Mouse (Mus musculus) MEL (cell line): ENCODE results near the gene Nbeal1. TPM values are rescaled to one million over a fixed set of nuclear protein-coding genes. Genes with fewer than 3 reads are reported as not detected.

Experiments used
- DNase-seq: peaks from one replicate; pipeline ENCODE4 v3.0.0; 2011; ENCODE audit warnings: low read depth, low spot score
- H3K27ac ChIP-seq: 2 replicates; pipeline ENCODE4 v1.5.1; 2012; ENCODE audit warnings: low read depth, mild to moderate bottlenecking, control low read depth, low read length, moderate library complexity; ENCODE audit not compliant: control insufficient read depth
- H3K27me3 ChIP-seq, 2 experiments: fragments of 150-350 bp in 1 of 2; sonication (generic) in 1 of 2; 2 replicates each; pipeline ENCODE4 v1.6.1; 2012; ENCODE audit warnings: low read length in 2 of 2, mild to moderate bottlenecking in 2 of 2, improper control_type of control experiment in 1 of 2, moderate library complexity in 1 of 2; ENCODE audit not compliant: insufficient read depth in 2 of 2, control insufficient read depth in 1 of 2
- H3K36me3 ChIP-seq, 2 experiments: 2 replicates each; pipeline ENCODE4 v1.6.1; 2012 to 2014; ENCODE audit warnings: low read length in 2 of 2, improper control_type of control experiment in 1 of 2, inconsistent platforms in 1 of 2, mild to moderate bottlenecking in 1 of 2; ENCODE audit not compliant: insufficient read depth in 2 of 2, control insufficient read depth in 1 of 2
- H3K4me1 ChIP-seq, 2 experiments: fragments of 150-350 bp in 1 of 2; sonication (generic) in 1 of 2; 2 replicates each; pipeline ENCODE4 v1.6.1; 2012; ENCODE audit warnings: low read length in 2 of 2, improper control_type of control experiment in 1 of 2, mild to moderate bottlenecking in 1 of 2; ENCODE audit not compliant: insufficient read depth in 2 of 2, control insufficient read depth in 1 of 2
- H3K4me3 ChIP-seq, 2 experiments: fragments of 150-350 bp in 1 of 2; sonication (generic) in 1 of 2; 2 replicates each; pipeline ENCODE4 v1.5.1; 2012; ENCODE audit warnings: low read depth in 2 of 2, low read length in 2 of 2, mild to moderate bottlenecking in 2 of 2, moderate library complexity in 2 of 2, control low read depth in 1 of 2, improper control_type of control experiment in 1 of 2; ENCODE audit not compliant: control insufficient read depth in 1 of 2, insufficient read depth in 1 of 2
- H3K79me2 ChIP-seq: 2 replicates; pipeline ENCODE4 v1.6.1; 2012; ENCODE audit warnings: mild to moderate bottlenecking, low read length, moderate library complexity; ENCODE audit not compliant: control insufficient read depth, poor library complexity, insufficient read depth
- H3K9ac ChIP-seq: 2 replicates; pipeline ENCODE4 v1.6.1; 2012; ENCODE audit warnings: low read depth, mild to moderate bottlenecking, control low read depth, low read length, moderate library complexity; ENCODE audit not compliant: control insufficient read depth, poor library complexity, severe bottlenecking
- H3K9me3 ChIP-seq: fragments of 150-350 bp; sonication (generic); replicated peaks from 2 replicates; pipeline ENCODE4 v1.6.1; 2012; ENCODE audit warnings: mild to moderate bottlenecking, low read length, improper control_type of control experiment, moderate library complexity; ENCODE audit not compliant: insufficient read depth
- BHLHE40 ChIP-seq: IDR thresholded peaks from 2 replicates; pipeline ENCODE4 v1.6.1; 2012; ENCODE audit warnings: low read depth, mild to moderate bottlenecking, inconsistent platforms, low read length, improper control_type of control experiment, borderline replicate concordance
- CTCF ChIP-seq, 3 experiments: IDR thresholded peaks in 2 of 3; conservative IDR thresholded peaks in 1 of 3; 2 replicates each; pipeline ENCODE4 v1.5.1; 2011 to 2012; ENCODE audit warnings: low read length in 3 of 3, low read depth in 2 of 3, mild to moderate bottlenecking in 2 of 3, improper control_type of control experiment in 1 of 3, inconsistent platforms in 1 of 3, mixed read lengths in 1 of 3, moderate library complexity in 1 of 3; ENCODE audit not compliant: control insufficient read depth in 1 of 3, insufficient read depth in 1 of 3, poor library complexity in 1 of 3, severe bottlenecking in 1 of 3
- ELF1 ChIP-seq: IDR thresholded peaks from 2 replicates; pipeline ENCODE4 v1.6.1; 2014; ENCODE audit warnings: low read depth, mild to moderate bottlenecking, inconsistent platforms, low read length, improper control_type of control experiment, moderate library complexity
- EP300 ChIP-seq, 2 experiments: IDR thresholded peaks; 2 replicates each; pipeline ENCODE4 v1.6.1; 2011; ENCODE audit warnings: improper control_type of control experiment in 2 of 2, low read length in 2 of 2, low read depth in 1 of 2, mild to moderate bottlenecking in 1 of 2
- JUND ChIP-seq: IDR thresholded peaks from 2 replicates; pipeline ENCODE4 v1.6.1; 2011; ENCODE audit warnings: low read depth, mild to moderate bottlenecking, improper control_type of control experiment, low read length
- KAT2A ChIP-seq: conservative IDR thresholded peaks from 2 replicates; pipeline ENCODE4 v1.6.1; 2012; ENCODE audit warnings: low read depth, low read length, improper control_type of control experiment, inconsistent platforms
- MAFK ChIP-seq: IDR thresholded peaks from 2 replicates; pipeline ENCODE4 v1.6.1; 2011; ENCODE audit warnings: low read depth, mild to moderate bottlenecking, low read length, improper control_type of control experiment, borderline replicate concordance
- MAZ ChIP-seq: IDR thresholded peaks from 2 replicates; pipeline ENCODE4 v1.6.1; 2012; ENCODE audit warnings: low read depth, mild to moderate bottlenecking, inconsistent platforms, low read length, improper control_type of control experiment
- MEF2A ChIP-seq: IDR thresholded peaks from 2 replicates; pipeline ENCODE4 v1.6.1; 2014; ENCODE audit warnings: low read depth, mild to moderate bottlenecking, inconsistent platforms, low read length, improper control_type of control experiment; ENCODE audit not compliant: poor library complexity, insufficient replicate concordance, severe bottlenecking; ENCODE audit errors: extremely low read depth
- MXI1 ChIP-seq: IDR thresholded peaks from 2 replicates; pipeline ENCODE4 v1.6.1; 2011; ENCODE audit warnings: mild to moderate bottlenecking, low read depth, low read length, improper control_type of control experiment
- MYB ChIP-seq: IDR thresholded peaks from 2 replicates; pipeline ENCODE4 v1.6.1; 2011; ENCODE audit warnings: mild to moderate bottlenecking, low read depth, low read length, improper control_type of control experiment
- MYC ChIP-seq: IDR thresholded peaks from 2 replicates; pipeline ENCODE4 v1.6.1; 2011; ENCODE audit warnings: low read depth, mild to moderate bottlenecking, low read length, improper control_type of control experiment, moderate library complexity
- POLR2A ChIP-seq, 2 experiments: IDR thresholded peaks; 2 replicates each; pipeline ENCODE4 v1.6.1; 2011 to 2012; ENCODE audit warnings: low read length in 2 of 2, mild to moderate bottlenecking in 2 of 2, control low read depth in 1 of 2, improper control_type of control experiment in 1 of 2, low read depth in 1 of 2, moderate library complexity in 1 of 2; ENCODE audit not compliant: control insufficient read depth in 1 of 2, insufficient read depth in 1 of 2, poor library complexity in 1 of 2
- POLR2AphosphoS2 ChIP-seq: IDR thresholded peaks from 2 replicates; pipeline ENCODE4 v1.6.1; 2011; ENCODE audit warnings: low read length, improper control_type of control experiment
- RAD21 ChIP-seq: IDR thresholded peaks from 2 replicates; pipeline ENCODE4 v1.6.1; 2011; ENCODE audit warnings: mild to moderate bottlenecking, low read depth, low read length, improper control_type of control experiment
- SIN3A ChIP-seq: IDR thresholded peaks from 2 replicates; pipeline ENCODE4 v1.6.1; 2012; ENCODE audit warnings: low read length, improper control_type of control experiment, inconsistent platforms
- SMC3 ChIP-seq: IDR thresholded peaks from 2 replicates; pipeline ENCODE4 v1.6.1; 2011; ENCODE audit warnings: low read depth, low read length, improper control_type of control experiment
- UBTF ChIP-seq: IDR thresholded peaks from 2 replicates; pipeline ENCODE4 v1.6.1; 2012; ENCODE audit warnings: low read depth, mild to moderate bottlenecking, inconsistent platforms, low read length, improper control_type of control experiment, moderate library complexity, borderline replicate concordance; ENCODE audit not compliant: insufficient read depth
- USF1 ChIP-seq: IDR thresholded peaks from 2 replicates; pipeline ENCODE4 v1.6.1; 2014; ENCODE audit warnings: low read depth, mild to moderate bottlenecking, inconsistent platforms, low read length, improper control_type of control experiment, moderate library complexity
- ZC3H11A ChIP-seq: IDR thresholded peaks from 2 replicates; pipeline ENCODE4 v1.6.1; 2012; ENCODE audit warnings: low read depth, mild to moderate bottlenecking, inconsistent platforms, low read length, improper control_type of control experiment
- polyA plus RNA-seq, 2 experiments: library from polyadenylated mRNA; stranded (reverse) in 1 of 2; unstranded in 1 of 2; fragments of >175 nt in 1 of 2; fragments of >200 nt in 1 of 2; gene quantifications; 2 replicates each; pipeline versions ENCODE4 v1.2.1 to v1.2.4; 2012; ENCODE audit warnings: low replicate concordance in 2 of 2, low read depth in 1 of 2; ENCODE audit not compliant: insufficient read length in 2 of 2, insufficient read depth in 1 of 2, missing spikeins in 1 of 2
- total RNA-seq: library from RNA; depleted of rRNA; stranded (reverse); fragments of 300-350 nt; gene quantifications from 2 replicates; pipeline ENCODE4 v1.2.3, GENCODE M21; 2012

Nbeal1 gene
- total and polyA plus RNA-seq, 3 experiments: 1.5 to 2.0 TPM; not detected in 1

DNA sequence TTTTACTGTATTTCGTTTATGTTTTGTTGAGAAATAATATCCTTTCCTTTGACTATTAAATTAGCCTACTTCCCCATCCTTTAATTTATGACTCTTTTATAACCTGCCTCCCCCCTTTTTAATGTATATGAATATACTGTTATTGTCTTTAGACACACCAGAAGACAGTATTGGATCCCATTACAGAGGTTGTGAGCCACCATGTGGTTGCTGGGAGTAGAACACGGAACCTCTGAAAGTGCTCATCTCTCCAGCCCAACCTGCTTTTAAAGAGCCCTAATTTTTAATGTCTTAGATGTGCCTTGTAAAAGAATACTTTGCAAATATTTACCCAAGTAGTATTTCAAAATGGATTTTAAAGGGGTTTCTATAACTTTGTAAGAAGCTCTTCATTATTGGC lies 92.1 kb downstream of the Nbeal1 start:
- Histone ChIP-seq H3K4me3 (no peak overlapping the region), H3K4me1 (peaks cover 4 to 10% of the 10 kb centered on the region in 2 experiments; a peak in 3 of 4 replicates), H3K79me2 (no peaks in the 10 kb centered on the region), H3K9me3 (no peaks in the 10 kb centered on the region), H3K27me3 (no peaks in the 10 kb centered on the region), H3K36me3 (peaks cover 0 to 13% of the 10 kb centered on the region in 2 experiments; a peak in 2 of 4 replicates), H3K9ac (no peak overlapping the region), H3K27ac (no peak overlapping the region)
- TF ChIP-seq POLR2A (IDR thresholded peaks at IDR 0.05; ENCODE audit: control insufficient read depth in 1 of 2, insufficient read depth in 1 of 2, low read depth in 1 of 2, low read length in 2 of 2, poor library complexity in 1 of 2) (no peak), UBTF (no peak), MYB (no peak), KAT2A (no peak), ELF1 (peak; percentile 36; the same call in 1 of the 2 replicates), MAFK (no peak), MYC (0 out of 2 replicates have a peak, but pooled peaks have one; percentile 33), SIN3A (peak; percentile 39; the same call in 1 of the 2 replicates), MXI1 (peak; percentile 26; the same call in 1 of the 2 replicates), RAD21 (peak; percentile 69), MAZ (no peak), JUND (no peak), CTCF (IDR thresholded peaks at IDR 0.05 in 2 of 3, conservative IDR thresholded peaks at IDR 0.05 in 1 of 3; ENCODE audit: control insufficient read depth in 1 of 3, insufficient read depth in 1 of 3, low read depth in 2 of 3, low read length in 3 of 3, poor library complexity in 1 of 3, severe bottlenecking in 1 of 3) (peak; percentile 32 to 74 (median 46); a peak in 5 of 6 replicates), SMC3 (peak; percentile 76), POLR2AphosphoS2 (no peak), USF1 (no peak), ZC3H11A (peak; percentile 49)
- peak; percentile 72 for DNase-seq

DNA sequence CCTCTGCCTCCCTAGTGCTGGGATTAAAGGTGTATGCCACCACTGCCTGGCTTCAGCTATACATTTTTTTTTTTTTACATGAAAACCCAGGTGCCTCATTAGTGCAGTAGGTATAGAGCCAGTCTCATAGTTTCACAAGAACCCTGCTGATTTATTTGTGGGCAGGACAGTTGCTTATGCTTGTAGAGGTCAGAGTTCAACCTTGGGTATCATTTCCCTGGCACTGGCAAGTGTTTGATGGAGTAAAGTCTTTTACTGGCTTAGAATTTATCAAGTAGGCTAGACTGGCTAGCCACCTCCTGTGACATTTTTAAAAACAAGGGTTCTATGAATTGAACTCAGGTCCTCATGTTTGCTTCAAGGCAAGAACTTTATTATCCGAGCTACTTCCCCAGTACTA lies 113.5 kb downstream of the Nbeal1 start:
- no peaks in the 10 kb centered on the region for H3K27me3 ChIP-seq
- H3K4me3 ChIP-seq: no peak overlapping the region
- H3K4me1 ChIP-seq: no peaks in the 10 kb centered on the region; a peak in 1 of 4 replicates
- H3K27ac ChIP-seq: no peak overlapping the region
- H3K79me2 ChIP-seq: no peaks in the 10 kb centered on the region
- H3K9ac ChIP-seq: no peak overlapping the region
- no peaks in the 10 kb centered on the region for H3K9me3 ChIP-seq
- TF ChIP-seq USF1 (no peak), MEF2A (no peak), EP300 (IDR thresholded peaks at IDR 0.05; ENCODE audit: low read depth in 1 of 2, low read length in 2 of 2) (no peak), BHLHE40 (no peak), MYC (no peak)
- no peak for DNase-seq
- H3K36me3 ChIP-seq: no peaks in the 10 kb centered on the region; a peak in 1 of 4 replicates
